Mouse (Mus musculus) myocyte (in vitro differentiated cells): ENCODE data around the gene Arnt. TPM values are rescaled to one million over a fixed set of nuclear protein-coding genes. Genes with fewer than 3 reads are reported as not detected.

Experiments
- H3K27me3 ChIP-seq: one replicate; pipeline ENCODE4 v1.6.1; 2011; ENCODE audit not compliant: control insufficient read depth, insufficient read depth, insufficient read length
- H3K36me3 ChIP-seq: one replicate; pipeline ENCODE4 v1.6.1; 2011; ENCODE audit not compliant: control insufficient read depth, insufficient read depth
- H3K4me2 ChIP-seq: one replicate; pipeline ENCODE4 v1.6.1; 2011; ENCODE audit warnings: low read depth, control low read depth
- H3K4me3 ChIP-seq: one replicate; pipeline ENCODE4 v1.5.1; 2011; ENCODE audit warnings: mild to moderate bottlenecking, control low read depth, moderate library complexity
- H3K79me2 ChIP-seq: one replicate; pipeline ENCODE4 v1.6.1; 2011; ENCODE audit not compliant: control insufficient read depth, insufficient read depth
- H3ac ChIP-seq: one replicate; pipeline ENCODE4 v1.6.1; 2011; ENCODE audit not compliant: control insufficient read depth, insufficient read length
- CEBPB ChIP-seq: IDR thresholded peaks from 2 replicates; pipeline ENCODE4 v1.6.1; 2011; ENCODE audit warnings: mild to moderate bottlenecking, moderate library complexity; ENCODE audit not compliant: poor library complexity, insufficient read depth, severe bottlenecking
- E2F4 ChIP-seq: IDR thresholded peaks from one replicate; pipeline ENCODE4 v1.6.1; 2011; ENCODE audit warnings: mild to moderate bottlenecking, control low read depth, moderate library complexity; ENCODE audit not compliant: insufficient read depth
- MAX ChIP-seq: IDR thresholded peaks from one replicate; pipeline ENCODE4 v1.6.1; 2011; ENCODE audit warnings: low read depth, mild to moderate bottlenecking, control low read depth
- MYOD1 ChIP-seq, 3 experiments: IDR thresholded peaks; one replicate each; pipeline ENCODE4 v1.6.1; 2011; ENCODE audit warnings: control low read depth in 2 of 3, low read depth in 2 of 3, mild to moderate bottlenecking in 2 of 3, moderate library complexity in 1 of 3; ENCODE audit not compliant: insufficient read length in 2 of 3, control insufficient read depth in 1 of 3
- MYOG ChIP-seq, 3 experiments: IDR thresholded peaks; one replicate each; pipeline ENCODE4 v1.6.1; 2011; ENCODE audit warnings: control low read depth in 2 of 3, low read depth in 2 of 3, mild to moderate bottlenecking in 2 of 3; ENCODE audit not compliant: insufficient read length in 2 of 3, control insufficient read depth in 1 of 3, insufficient read depth in 1 of 3
- POLR2A ChIP-seq: IDR thresholded peaks from one replicate; pipeline ENCODE4 v1.6.1; 2011; ENCODE audit warnings: low read depth, mild to moderate bottlenecking, control low read depth, moderate library complexity; ENCODE audit not compliant: insufficient read length
- POLR2AphosphoS2 ChIP-seq: IDR thresholded peaks from one replicate; pipeline ENCODE4 v1.6.1; 2011; ENCODE audit warnings: low read depth, control low read depth; ENCODE audit not compliant: insufficient read length
- REST ChIP-seq: IDR thresholded peaks from one replicate; pipeline ENCODE4 v1.6.1; 2011; ENCODE audit warnings: mild to moderate bottlenecking, control low read depth, moderate library complexity; ENCODE audit not compliant: insufficient read depth, insufficient read length
- SRF ChIP-seq: IDR thresholded peaks from one replicate; pipeline ENCODE4 v1.6.1; 2011; ENCODE audit warnings: low read depth; ENCODE audit not compliant: control insufficient read depth, insufficient read length
- TCF12 ChIP-seq: IDR thresholded peaks from one replicate; pipeline ENCODE4 v1.6.1; 2011; ENCODE audit warnings: mild to moderate bottlenecking, control low read depth; ENCODE audit not compliant: poor library complexity, insufficient read depth, severe bottlenecking
- TCF3 ChIP-seq: IDR thresholded peaks from one replicate; pipeline ENCODE4 v1.6.1; 2011; ENCODE audit warnings: low read depth, control low read depth; ENCODE audit not compliant: insufficient read length
- USF1 ChIP-seq: IDR thresholded peaks from one replicate; pipeline ENCODE4 v1.6.1; 2011; ENCODE audit warnings: low read depth, mild to moderate bottlenecking, control low read depth, moderate library complexity
- polyA plus RNA-seq: library from polyadenylated mRNA; unstranded; fragments of >200 nt; fragmentation: generic; extraction: Trizol; gene quantifications from one replicate; pipeline ENCODE4 v1.2.1, GENCODE M21; 2012; ENCODE audit warnings: missing spikeins

Gene Arnt
- polyA plus RNA-seq, 1 experiment, result 20.9 TPM

DNA sequence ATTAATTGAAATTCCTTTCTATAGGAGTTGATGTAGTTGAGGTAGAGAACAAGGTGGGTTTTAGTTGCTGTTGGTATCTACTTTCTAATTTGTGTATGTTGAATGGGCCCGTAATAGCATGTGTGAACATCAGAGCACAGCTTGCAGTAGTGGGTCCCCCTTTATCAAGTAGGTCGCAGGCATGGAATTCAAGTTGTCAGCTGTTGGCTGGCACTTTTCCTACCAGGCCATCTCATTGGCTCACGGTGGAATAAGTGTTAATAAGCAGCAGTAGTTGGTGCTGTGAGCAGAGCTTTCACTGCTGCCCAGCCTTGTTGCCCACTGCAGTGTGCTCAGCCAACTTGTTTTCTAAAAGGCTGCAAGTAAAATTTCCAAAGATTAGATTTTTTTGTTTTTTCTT is 54.5 kb downstream of the Arnt start:
- no peak overlapping the region for H3K4me3 ChIP-seq
- H3K36me3 ChIP-seq, result peaks cover 71% of the 10 kb centered on the region
- no peak overlapping the region for H3ac ChIP-seq
- no peak overlapping the region for H3K4me2 ChIP-seq
- TF ChIP-seq REST (no peak), E2F4 (no peak), MAX (no peak), TCF12 (no peak), TCF3 (no peak), MYOG (IDR thresholded peaks at IDR 0.05; ENCODE audit: control insufficient read depth in 1 of 3, insufficient read depth in 1 of 3, insufficient read length in 2 of 3, low read depth in 2 of 3) (no peak), SRF (no peak), CEBPB (no peak), POLR2AphosphoS2 (no peak), POLR2A (no peak), USF1 (no peak), MYOD1 (IDR thresholded peaks at IDR 0.05; ENCODE audit: control insufficient read depth in 1 of 3, insufficient read length in 2 of 3, low read depth in 2 of 3) (no peak)
- H3K79me2 ChIP-seq, result no peaks in the 10 kb centered on the region
- H3K27me3 ChIP-seq, result no peaks in the 10 kb centered on the region

DNA sequence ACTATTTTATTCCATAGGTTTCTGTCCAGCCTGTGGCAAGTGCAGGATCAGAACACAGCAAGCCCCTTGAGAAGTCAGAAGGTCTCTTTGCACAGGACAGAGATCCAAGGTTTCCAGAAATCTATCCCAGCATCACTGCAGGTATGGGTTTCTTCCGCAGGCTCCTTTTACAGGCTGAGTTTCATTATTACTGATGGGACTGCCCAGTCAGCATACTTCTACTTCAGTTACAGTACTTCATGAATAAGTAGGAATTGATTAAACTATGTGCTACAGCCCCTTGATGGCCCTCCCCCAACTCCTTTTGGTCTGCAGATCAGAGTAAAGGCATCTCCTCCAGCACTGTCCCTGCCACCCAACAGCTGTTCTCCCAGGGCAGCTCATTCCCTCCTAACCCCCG is 56.0 kb downstream of the Arnt start:
- Histone ChIP-seq H3K4me2 (no peak overlapping the region), H3K4me3 (no peak overlapping the region), H3K79me2 (no peaks in the 10 kb centered on the region), H3K27me3 (no peaks in the 10 kb centered on the region), H3ac (no peak overlapping the region), H3K36me3 (peaks cover 71% of the 10 kb centered on the region)
- TF ChIP-seq E2F4 (no peak), REST (no peak), TCF12 (no peak), POLR2A (no peak), TCF3 (no peak), MAX (no peak), CEBPB (no peak), MYOG (IDR thresholded peaks at IDR 0.05; ENCODE audit: control insufficient read depth in 1 of 3, insufficient read depth in 1 of 3, insufficient read length in 2 of 3, low read depth in 2 of 3) (no peak), MYOD1 (IDR thresholded peaks at IDR 0.05; ENCODE audit: control insufficient read depth in 1 of 3, insufficient read length in 2 of 3, low read depth in 2 of 3) (no peak), POLR2AphosphoS2 (no peak)

- TF ChIP-seq CEBPB, result no peak
- no peak for TF ChIP-seq E2F4
- no peak for TF ChIP-seq USF1
- no peak for TF ChIP-seq REST
- no peak for TF ChIP-seq MYOG (IDR thresholded peaks at IDR 0.05; ENCODE audit: control insufficient read depth in 1 of 3, insufficient read depth in 1 of 3, insufficient read length in 2 of 3, low read depth in 2 of 3)
- no peak for TF ChIP-seq MAX
- TF ChIP-seq SRF, result no peak
- TF ChIP-seq MYOD1 (IDR thresholded peaks at IDR 0.05; ENCODE audit: control insufficient read depth in 1 of 3, insufficient read length in 2 of 3, low read depth in 2 of 3), result no peak
- TF ChIP-seq TCF3, result no peak
- no peak for TF ChIP-seq POLR2A
- TF ChIP-seq POLR2AphosphoS2, result no peak
- no peak for TF ChIP-seq TCF12
- H3K27me3 ChIP-seq, result no peaks in the 10 kb centered on the region
- no peaks in the 10 kb centered on the region for H3K79me2 ChIP-seq
- H3K36me3 ChIP-seq, result peaks cover 59% of the 10 kb centered on the region
- no peak overlapping the region for H3K4me3 ChIP-seq
- H3K4me2 ChIP-seq, result no peak overlapping the region
- H3ac ChIP-seq, result no peak overlapping the region
Observed at GRCm38 (mm10) chr3:95494342-95494741, 60.2 kb downstream of the Arnt start.

DNA sequence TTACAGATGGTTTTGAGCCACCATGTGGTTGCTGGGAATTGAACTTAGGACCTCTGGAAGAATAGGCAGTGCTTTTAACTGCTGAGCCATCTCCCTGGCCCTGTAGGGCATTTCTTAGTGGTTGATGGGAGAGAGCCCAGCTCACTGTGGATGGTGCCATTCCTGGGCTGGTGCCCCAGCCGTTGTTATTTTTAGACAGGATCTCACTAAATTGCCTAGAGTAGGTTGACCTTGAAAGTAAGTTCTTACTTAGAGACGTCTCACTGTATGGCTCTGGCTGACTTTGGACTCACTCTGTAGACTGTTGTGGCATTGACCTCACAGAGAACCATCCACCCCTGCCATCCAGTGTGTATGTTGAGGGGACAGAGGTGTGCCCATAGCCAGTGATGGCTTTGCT is 64.0 kb downstream of the Arnt start:
- no peaks in the 10 kb centered on the region for H3K79me2 ChIP-seq

More for the DNA sequence above, 64.0 kb downstream of the Arnt start:
- Histone ChIP-seq H3K4me2 (no peak overlapping the region), H3K4me3 (no peak overlapping the region), H3K27me3 (no peaks in the 10 kb centered on the region), H3K36me3 (peaks cover 23% of the 10 kb centered on the region), H3ac (no peak overlapping the region)
- TF ChIP-seq POLR2AphosphoS2 (no peak), POLR2A (no peak), SRF (no peak), MAX (no peak), CEBPB (no peak), MYOD1 (IDR thresholded peaks at IDR 0.05; ENCODE audit: control insufficient read depth in 1 of 3, insufficient read length in 2 of 3, low read depth in 2 of 3) (no peak), REST (no peak), E2F4 (no peak), USF1 (no peak), MYOG (IDR thresholded peaks at IDR 0.05; ENCODE audit: control insufficient read depth in 1 of 3, insufficient read depth in 1 of 3, insufficient read length in 2 of 3, low read depth in 2 of 3) (no peak), TCF12 (no peak), TCF3 (no peak)
